Mouse (Mus musculus) 3T3-L1 (cell line): ENCODE data around the gene Elmo2.

ENCODE experiments used
- DNase-seq: peaks from one replicate; pipeline ENCODE4 v3.0.0-alpha.2; 2015; ENCODE audit warnings: low read depth, low spot score

Gene Elmo2

DNA sequence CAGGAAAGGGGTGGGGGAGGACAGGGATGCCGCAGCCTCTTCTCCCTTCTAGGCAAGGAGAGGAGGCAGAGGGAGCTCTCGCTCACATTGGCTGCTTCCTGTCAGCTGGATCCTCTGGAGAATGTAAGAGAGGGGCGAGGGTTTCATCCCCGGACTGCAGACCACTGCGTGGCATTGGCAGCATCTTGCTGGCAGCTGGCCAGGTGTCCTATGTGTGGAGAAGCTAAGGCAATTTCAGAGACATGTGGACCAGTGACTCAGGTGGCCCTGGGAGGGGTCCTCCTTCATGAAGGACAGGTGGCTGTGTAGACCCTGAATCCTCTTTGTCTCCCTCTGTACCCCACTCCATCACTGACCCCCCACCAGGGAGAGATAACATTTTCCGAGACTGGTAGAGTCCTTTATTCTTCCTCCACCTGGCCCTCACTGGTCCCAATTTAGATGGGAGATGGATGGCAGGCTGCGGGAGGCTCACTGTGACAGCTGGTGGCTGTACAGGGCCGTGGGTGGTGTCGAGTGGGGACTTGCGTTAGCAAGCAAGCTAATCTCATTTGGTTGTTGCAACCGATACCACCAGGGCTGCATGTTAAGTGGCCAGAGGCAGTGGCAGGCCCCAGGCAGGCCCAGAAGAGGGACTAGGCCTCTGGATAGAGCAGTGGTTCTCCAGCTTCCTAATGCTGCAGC, 69.0 kb downstream of the Elmo2 start:
- no peak for DNase-seq

DNA sequence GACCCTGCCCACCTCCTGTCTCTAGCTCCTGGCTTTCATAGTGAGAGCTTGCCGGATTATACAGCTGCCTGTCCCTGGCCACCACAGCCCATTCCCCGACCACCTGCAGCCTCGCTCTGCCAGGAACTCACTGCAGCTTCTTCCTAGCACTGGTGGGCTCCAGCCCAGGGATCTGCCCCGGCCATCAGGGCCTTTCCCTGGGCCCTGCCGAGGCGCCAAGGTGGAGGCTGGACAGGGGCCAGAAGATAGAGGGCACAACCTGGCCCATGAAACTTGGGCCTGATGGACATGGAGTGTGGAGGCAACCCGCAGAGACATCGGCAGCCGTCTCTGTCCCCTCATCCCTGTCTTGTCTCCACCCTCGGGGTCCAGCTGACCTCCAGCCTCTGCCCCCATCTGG, 70.1 kb downstream of the Elmo2 start:
- DNase-seq, result no peak

DNA sequence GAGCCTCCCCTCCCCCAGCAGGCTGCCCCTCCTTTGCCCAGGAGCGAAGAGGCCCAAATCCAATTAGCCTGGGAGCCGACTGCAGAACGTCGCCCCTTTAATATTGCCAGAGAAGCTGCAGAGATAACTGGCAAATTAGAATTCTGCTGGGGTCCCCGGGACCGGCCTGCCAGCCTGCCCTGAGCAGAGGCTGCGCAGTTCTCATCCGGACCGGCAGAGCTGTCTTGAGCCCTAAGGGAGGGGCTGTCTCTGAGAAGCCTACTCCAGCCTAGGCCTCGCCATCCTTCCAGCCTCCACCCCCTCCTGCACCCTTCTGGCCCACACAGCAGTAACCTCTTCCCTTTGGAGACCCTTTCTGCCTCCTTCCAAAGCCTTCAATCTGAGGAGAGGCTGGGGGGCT, 72.4 kb downstream of the Elmo2 start:
- DNase-seq, result no peak

DNA sequence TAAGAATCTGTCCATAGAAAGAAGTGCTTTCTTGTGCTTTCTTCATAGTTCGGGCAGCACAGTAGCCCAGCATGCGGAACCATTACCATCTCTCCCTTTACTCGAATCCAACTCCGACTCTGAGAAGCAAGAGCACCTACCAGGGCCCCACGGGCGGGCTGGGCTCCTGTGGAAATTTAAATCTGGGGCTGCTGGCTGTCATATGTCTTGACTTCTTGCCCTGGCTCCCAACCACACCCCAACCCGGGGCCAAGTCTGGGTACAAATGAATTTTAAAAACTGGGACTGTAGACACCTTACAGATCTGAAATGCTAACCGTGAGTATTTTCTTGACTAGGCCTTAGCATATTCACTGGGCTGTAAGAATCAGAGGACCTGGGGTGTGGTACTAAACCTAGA, 73.0 kb downstream of the Elmo2 start:
- DNase-seq, result no peak

DNA sequence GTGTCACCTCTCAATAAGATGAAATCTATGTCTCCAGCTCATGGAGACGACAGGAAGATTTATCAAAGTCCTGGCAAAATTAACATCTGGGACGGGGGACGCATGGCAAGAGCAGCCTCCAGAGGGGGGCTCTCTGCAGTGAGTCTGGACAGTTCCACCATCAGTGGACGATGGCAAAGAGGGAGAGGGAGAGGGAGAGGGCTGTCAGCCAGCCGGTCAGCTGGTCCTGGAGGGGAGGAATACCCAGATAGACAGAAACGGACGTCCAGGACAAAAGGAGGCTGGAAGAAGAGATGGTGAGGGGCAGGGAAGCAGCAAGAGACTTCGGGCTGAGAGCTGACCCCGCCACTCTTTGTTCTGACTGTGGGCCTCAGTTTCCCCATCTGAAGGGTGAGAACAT, 73.5 kb downstream of the Elmo2 start:
- DNase-seq, result no peak

DNA sequence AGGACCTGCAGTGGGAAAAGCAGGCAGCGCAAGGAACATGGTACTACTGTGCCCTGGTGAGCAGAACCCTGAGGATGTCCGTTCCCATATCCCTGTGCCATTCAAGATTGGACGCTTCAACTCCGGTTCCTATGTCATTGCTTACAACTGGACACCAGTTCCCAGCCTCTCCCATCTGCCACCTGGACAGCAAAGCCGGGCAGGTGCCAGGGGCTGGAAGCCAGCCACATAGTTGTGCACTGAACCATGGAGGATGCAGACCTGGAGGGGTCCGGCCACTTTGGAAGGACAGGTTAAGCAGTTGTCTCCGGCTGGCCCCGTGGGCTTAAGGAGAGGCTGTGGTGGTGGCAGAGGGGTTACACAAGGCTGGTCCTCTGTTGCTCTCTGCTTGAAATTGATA, 73.9 kb downstream of the Elmo2 start:
- DNase-seq, result no peak

DNA sequence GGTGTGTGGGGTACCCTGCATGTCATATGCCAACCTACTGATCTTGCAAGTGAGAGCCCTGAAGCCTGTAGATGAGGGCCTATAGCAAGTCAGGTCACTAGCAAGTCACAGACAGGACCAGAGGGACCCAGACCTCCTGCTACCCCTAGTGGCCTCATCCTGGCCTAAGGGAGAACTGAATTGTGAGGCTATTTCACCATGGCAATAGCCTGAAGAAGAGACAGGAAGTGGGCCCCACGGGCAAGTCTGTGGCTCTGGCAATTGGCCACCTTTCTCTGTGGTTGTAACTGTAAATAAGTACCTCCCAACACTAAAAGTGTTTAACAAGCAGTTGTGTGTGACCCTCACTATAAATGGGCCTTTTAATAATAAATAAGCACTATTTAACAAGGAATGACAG, 75.4 kb downstream of the Elmo2 start:
- peak; percentile 59 for DNase-seq

DNA sequence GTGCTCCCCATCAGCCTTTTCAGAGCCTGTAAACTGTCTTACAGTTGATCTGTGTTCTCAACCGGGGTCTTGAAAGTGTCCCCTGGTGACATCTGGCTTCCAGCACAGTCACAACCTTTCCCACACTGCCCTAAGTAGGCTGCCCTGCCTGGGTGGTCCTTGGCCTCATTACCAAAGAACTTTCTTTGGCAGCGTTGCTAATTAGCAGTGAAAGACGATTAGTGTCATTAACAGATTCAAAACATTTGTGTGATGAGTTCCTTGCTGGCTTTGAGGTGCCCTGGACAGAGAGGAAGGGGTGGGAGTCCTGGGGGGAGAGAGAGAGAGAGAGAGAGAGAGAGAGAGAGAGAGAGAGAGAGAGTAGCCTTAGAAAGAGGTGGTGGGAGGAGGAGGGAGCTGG, 77.3 kb downstream of the Elmo2 start:
- no peak for DNase-seq

DNA sequence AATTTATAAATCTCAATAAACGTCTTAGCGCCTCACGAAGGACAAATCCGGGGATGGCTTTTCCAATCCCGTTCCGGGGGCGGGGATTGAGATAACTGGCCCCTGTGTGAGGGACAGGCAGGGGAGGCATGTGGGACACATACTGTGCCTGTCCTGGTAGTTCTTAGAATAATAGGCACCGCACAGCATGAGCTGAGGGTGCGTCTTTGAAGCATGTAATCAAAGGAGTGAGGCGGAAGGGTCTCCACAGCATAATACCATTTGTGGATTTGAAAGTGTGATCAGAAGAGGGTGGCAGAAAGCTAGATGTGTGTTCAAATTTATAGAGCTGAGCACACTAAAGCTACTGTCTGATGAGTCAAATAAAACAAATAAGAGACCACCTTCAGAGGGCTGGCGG, 79.9 kb downstream of the Elmo2 start:
- DNase-seq, result no peak

DNA sequence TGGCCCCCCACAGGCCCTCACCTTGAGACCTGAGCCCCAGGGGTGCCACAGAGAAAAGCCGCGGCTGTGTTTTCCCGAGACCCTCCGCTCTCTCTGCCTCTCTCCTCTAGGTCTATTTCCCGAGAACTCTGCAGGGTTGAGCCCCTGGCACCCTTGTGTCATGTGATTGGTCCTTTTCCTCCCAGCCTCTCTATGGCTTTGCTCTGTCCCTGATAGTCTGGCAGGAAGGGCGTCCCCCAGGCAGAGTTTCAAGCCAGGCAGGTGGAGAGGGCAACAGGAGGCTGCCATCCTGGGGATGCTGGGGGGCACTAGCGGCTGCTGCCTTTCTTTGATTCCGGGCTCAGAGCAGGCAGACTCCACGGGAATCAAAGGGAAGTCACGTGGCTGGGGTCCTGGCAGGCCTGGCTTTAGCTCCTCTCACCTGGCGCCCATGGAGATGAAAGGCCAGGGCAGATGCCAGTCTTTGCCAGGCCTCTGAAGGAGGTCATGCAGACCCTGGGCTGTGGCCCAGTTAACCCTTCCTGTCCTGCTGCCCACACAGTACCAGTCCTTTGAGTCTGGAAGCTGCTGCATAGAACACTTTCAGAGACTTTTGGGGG, 83.1 kb downstream of the Elmo2 start:
- no peak for DNase-seq

DNA sequence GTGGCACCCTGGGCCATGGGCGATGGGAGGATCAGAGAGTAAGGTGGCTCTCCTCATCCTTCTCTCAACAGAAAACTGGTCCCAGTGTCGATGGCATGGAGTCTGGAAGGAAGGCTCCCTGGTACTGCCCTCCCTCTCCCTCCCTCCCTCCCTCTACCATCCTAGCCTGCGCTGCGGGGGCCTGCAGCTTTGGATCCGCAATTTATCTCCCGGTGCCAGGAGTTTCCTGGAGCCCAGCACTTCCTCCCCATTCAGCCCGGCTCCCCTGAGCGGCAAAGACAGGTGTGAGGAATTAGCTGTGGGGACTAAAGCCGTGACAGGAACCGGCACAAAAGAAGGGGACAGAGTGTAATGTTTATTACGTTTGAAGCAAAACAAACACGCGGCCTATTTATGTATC, 83.7 kb downstream of the Elmo2 start:
- DNase-seq, result no peak

DNA sequence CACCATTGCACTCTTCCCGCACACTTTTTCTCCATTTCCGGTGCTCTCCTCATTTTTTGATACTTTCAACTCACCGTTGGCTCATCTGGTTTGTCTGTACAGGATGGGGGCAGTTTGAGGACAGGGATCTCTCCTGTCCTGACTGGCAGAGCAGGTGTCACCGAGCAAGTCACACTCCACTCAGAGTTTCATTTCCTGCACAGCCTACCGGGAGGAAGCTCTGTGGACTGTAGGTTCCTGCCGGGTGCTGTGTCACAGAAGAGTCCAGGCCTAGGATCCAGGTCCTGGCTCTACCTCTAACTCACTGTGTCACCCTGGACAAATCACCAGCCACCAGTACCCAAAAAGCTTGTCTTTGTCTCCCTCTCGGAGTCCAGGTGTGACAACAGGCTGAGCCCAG, 84.5 kb downstream of the Elmo2 start:
- no peak for DNase-seq

DNA sequence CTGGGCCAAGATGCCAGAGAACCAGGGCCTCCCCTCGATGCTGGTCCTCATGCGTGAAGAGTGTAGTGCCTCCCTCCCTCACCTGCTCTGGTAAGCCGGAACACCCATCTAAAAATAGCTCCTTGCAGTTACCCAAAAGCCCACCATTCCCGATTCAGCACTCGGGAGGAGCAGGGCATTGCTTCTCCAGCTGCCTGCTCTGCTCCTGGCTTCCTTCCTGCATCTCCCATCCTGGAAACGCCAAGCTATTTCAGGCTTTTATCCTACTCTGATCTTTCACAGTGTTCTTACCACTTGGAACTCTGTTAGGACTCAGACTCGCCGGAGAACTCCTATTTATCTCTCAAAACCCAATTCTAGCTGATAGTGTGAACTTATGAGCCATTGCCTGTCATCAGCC, 85.9 kb downstream of the Elmo2 start:
- no peak for DNase-seq

DNA sequence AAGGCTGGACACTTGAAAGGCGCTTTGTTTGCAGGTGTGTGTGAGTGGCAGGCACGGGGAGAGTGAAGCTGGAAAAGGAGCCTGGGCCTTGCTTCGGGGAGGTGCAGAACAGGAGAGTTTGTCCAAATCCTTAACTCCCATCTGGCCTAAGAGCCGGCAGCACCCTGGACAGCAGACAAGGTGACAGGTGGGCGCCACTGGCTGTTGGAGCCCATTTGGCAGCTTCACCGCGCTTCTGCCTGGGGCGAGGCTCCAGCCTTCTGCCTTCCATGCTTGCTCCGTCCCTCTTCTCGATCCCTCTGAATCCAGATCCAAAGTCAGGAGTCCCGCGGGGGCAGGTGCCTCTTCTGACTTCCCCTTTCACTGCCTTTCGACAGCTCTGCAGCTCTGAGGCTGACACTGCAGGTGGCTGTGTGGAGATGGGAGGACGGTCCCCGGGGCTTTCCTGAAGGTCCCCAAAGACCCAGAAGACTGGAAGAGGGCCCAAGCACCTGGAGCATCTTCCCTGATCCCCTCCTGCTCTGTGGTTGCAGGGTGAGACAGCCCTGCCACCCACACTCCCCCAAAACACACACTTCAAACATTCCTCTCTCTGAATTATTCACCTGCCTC, 86.6 kb downstream of the Elmo2 start:
- DNase-seq, result no peak

DNA sequence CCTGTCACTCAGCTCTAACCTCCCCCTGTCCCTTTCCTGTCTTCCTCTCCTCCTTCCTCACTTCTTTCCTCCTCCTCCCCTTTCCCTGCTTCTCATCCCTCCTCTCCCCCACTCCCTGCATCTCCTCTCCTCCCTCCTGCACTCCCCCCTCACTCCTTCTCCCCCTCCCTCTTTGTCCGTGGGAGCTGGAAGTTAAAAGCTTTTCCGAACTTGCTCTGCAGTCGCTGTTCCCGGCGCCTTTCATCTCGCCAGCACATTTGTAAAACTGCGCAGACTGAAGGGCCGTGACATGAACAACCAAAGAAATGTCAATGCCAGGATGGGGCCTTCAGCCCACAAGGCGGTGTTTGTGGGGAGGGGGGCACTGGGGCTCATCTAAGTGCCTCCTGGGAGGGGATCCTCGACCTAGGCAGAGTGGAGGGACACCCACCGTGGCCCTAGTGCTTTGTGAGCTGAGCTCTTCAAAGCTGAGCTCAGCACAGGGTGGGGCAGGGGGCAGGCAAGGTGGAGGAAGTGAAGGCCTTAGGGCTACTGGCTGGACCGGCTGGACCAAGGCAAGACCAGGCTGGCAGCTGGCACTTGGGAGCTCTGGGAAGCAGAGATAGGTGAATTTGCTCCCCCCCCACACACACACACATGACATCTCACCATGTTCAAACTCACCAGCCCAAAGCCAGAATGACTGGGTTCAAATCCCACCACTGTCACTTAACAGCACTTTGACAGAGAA, 87.7 kb downstream of the Elmo2 start:
- DNase-seq, result no peak
